Mouse (Mus musculus): ENCODE measurements around the gene Ano6. TPM values are rescaled to one million over a fixed set of nuclear protein-coding genes. Genes with fewer than 3 reads are reported as not detected.

Gene Ano6
- polyA plus RNA-seq, 1 experiment from 2014 or later, result 29.7 TPM

DNA sequence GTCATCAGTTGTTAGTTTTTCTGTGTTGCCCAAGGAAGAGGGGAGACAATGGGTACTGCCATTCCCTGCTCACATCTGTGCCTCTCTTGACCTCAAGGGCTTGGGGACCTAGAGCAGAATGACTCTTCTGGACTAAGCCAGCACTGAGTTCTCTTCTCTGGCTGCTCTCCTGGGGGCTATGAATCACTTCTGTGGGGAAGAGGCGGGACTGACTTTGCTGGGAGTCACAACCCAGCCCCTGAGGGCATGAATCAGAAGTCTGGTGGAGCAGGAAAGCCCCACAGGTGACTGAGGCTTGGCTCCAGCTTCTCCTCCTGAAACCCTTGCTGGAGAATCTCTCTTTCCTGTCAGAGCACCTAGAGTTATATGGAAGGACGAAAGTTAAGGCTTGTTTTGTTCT, 12.1 kb downstream of the Ano6 start:
- Histone ChIP-seq H3K9me3 (no peaks in the 10 kb centered on the region), H3K9ac (no peak overlapping the region), H3K4me3 (no peak overlapping the region), H3K27ac (no peak overlapping the region), H3K4me1 (peaks cover 21% of the 10 kb centered on the region; the same call in 1 of the 2 replicates), H3K27me3 (replicated peaks) (no peaks in the 10 kb centered on the region), H3K4me2 (no peak overlapping the region), H3K36me3 (replicated peaks) (no peaks in the 10 kb centered on the region)
- WGBS, result 94% methylated on average over 2 of the region's 2 CpGs
- no peak for ATAC-seq (replicated peaks)

DNA sequence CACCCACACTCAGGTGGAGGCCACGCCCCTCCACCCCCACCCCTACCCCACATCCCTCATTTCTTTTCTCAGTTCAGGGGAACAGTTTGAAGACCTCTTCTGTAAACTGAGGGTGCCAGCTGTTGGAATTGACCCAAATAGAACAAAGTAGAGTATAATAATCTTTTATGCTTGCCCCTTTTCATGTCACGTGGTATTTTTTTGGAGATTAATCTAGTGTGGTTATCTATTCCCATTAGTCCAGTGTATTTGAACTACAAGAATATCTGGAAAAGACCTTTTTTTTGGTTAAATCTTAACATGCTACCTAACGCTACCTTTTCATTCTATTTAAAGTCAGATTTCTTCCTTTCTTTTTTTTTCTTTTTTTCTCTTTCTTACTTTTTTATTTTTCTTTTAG, 12.8 kb downstream of the Ano6 start:
- H3K36me3 ChIP-seq (replicated peaks), result no peaks in the 10 kb centered on the region
- ATAC-seq (replicated peaks), result no peak
- H3K4me2 ChIP-seq, result no peak overlapping the region
- H3K9ac ChIP-seq, result no peak overlapping the region
- H3K27ac ChIP-seq, result no peak overlapping the region
- H3K27me3 ChIP-seq (replicated peaks), result no peaks in the 10 kb centered on the region
- H3K4me3 ChIP-seq, result no peak overlapping the region
- H3K4me1 ChIP-seq, result peaks cover 21% of the 10 kb centered on the region; the same call in 1 of the 2 replicates
- no peaks in the 10 kb centered on the region for H3K9me3 ChIP-seq
- WGBS, result 81% methylated on average over 3 of the region's 3 CpGs

GRCm38 (mm10) chr15:95804255-95804654, 13.6 kb downstream of the Ano6 start:
- Histone ChIP-seq H3K9me3 (no peaks in the 10 kb centered on the region), H3K4me1 (peaks cover 21% of the 10 kb centered on the region; the same call in 1 of the 2 replicates), H3K9ac (no peak overlapping the region), H3K4me2 (no peak overlapping the region), H3K27ac (no peak overlapping the region), H3K36me3 (replicated peaks) (no peaks in the 10 kb centered on the region), H3K27me3 (replicated peaks) (no peaks in the 10 kb centered on the region), H3K4me3 (no peak overlapping the region)
- WGBS, result 44% methylated on average over 7 of the region's 7 CpGs
- no peak for ATAC-seq (replicated peaks)

DNA sequence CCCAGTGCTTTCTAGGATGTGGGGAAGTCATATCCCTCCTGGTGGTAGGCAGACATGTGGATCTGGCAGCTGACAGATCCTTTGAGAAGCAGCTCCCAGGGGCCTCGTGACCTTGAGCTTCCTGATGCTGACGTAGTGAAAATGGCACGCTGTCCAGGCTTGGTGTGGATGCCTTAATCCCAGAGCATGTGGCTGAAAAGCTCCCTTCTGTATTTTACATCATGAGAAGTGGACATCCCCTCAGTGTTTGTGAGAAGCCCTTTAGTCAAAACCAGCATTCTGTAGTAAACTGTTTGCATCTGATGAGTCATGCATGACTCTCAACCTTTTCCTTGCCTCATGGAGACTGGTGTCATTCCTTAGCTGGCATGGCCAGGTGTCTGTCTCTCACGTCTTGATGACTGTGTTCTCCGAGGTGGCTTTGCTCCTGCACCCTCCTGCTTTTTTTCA, 14.4 kb downstream of the Ano6 start:
- ATAC-seq (replicated peaks), result no peak
- Histone ChIP-seq H3K36me3 (replicated peaks) (no peaks in the 10 kb centered on the region), H3K9ac (no peak overlapping the region), H3K27me3 (replicated peaks) (no peaks in the 10 kb centered on the region), H3K27ac (no peak overlapping the region), H3K4me2 (no peak overlapping the region), H3K4me3 (no peak overlapping the region), H3K4me1 (peaks cover 21% of the 10 kb centered on the region; the same call in 1 of the 2 replicates), H3K9me3 (no peaks in the 10 kb centered on the region)
- 52% methylated on average over 5 of the region's 5 CpGs for WGBS

DNA sequence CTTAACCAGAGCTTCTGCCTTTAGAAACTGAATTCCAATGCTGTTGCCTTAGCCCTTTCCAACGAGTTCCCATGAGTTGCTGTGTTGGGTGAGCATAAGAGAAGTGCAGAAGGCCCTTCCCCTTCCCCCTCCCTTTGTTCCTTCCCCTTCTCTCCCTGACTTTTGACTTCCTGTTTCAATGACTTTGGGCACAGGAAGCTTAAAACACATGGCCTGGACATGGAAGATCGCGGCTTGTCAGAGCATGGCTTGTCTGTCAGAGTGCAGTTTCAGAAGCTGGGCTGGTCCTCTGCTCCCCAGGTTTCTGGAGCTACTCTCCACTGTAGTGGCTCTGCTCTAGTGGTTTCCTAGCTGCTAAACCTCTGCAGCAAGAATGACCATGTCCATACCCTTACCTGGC, 17.3 kb downstream of the Ano6 start:
- H3K9me3 ChIP-seq, result no peaks in the 10 kb centered on the region
- no peaks in the 10 kb centered on the region for H3K27me3 ChIP-seq (replicated peaks)
- 79% methylated on average over 3 of the region's 3 CpGs for WGBS
- H3K9ac ChIP-seq, result no peak overlapping the region
- no peak for ATAC-seq (replicated peaks)
- peaks cover 16% of the 10 kb centered on the region; the same call in 1 of the 2 replicates for H3K4me1 ChIP-seq
- no peak overlapping the region for H3K4me3 ChIP-seq
- no peaks in the 10 kb centered on the region for H3K36me3 ChIP-seq (replicated peaks)
- H3K4me2 ChIP-seq, result no peak overlapping the region
- no peak overlapping the region for H3K27ac ChIP-seq

GRCm38 (mm10) chr15:95810357-95810761, 19.7 kb downstream of the Ano6 start:
- H3K27me3 ChIP-seq (replicated peaks), result no peaks in the 10 kb centered on the region
- no peaks in the 10 kb centered on the region for H3K36me3 ChIP-seq (replicated peaks)
- 94% methylated on average over 4 of the region's 4 CpGs for WGBS
- no peak overlapping the region for H3K4me2 ChIP-seq
- H3K9ac ChIP-seq, result no peak overlapping the region
- no peak for ATAC-seq (replicated peaks)
- no peaks in the 10 kb centered on the region; the same call in 1 of the 2 replicates for H3K4me1 ChIP-seq
- H3K9me3 ChIP-seq, result no peaks in the 10 kb centered on the region
- no peak overlapping the region for H3K27ac ChIP-seq
- H3K4me3 ChIP-seq, result no peak overlapping the region

- Histone ChIP-seq H3K36me3 (replicated peaks) (no peaks in the 10 kb centered on the region), H3K4me1 (peaks cover 7% of the 10 kb centered on the region), H3K4me3 (no peak overlapping the region), H3K27me3 (replicated peaks) (no peaks in the 10 kb centered on the region), H3K9me3 (no peaks in the 10 kb centered on the region), H3K9ac (no peak overlapping the region), H3K27ac (no peak overlapping the region), H3K4me2 (no peak overlapping the region)
- 96% methylated on average over 8 of the region's 8 CpGs for WGBS
- no peak for ATAC-seq (replicated peaks)
Measured at GRCm38 (mm10) chr15:95812821-95813571, 22.4 kb downstream of the Ano6 start.

- H3K27ac ChIP-seq, result peak overlapping the region; percentile 36; the same call in 1 of the 2 replicates
- WGBS, result 71% methylated on average over 3 of the region's 3 CpGs
- H3K27me3 ChIP-seq (replicated peaks), result no peaks in the 10 kb centered on the region
- no peak for ATAC-seq (replicated peaks)
- no peaks in the 10 kb centered on the region for H3K36me3 ChIP-seq (replicated peaks)
- H3K4me3 ChIP-seq, result no peak overlapping the region
- no peak overlapping the region for H3K4me2 ChIP-seq
- H3K4me1 ChIP-seq, result peaks cover 9% of the 10 kb centered on the region
- no peak overlapping the region for H3K9ac ChIP-seq
- no peaks in the 10 kb centered on the region for H3K9me3 ChIP-seq
Measured at GRCm38 (mm10) chr15:95817501-95817900, 26.9 kb downstream of the Ano6 start.

DNA sequence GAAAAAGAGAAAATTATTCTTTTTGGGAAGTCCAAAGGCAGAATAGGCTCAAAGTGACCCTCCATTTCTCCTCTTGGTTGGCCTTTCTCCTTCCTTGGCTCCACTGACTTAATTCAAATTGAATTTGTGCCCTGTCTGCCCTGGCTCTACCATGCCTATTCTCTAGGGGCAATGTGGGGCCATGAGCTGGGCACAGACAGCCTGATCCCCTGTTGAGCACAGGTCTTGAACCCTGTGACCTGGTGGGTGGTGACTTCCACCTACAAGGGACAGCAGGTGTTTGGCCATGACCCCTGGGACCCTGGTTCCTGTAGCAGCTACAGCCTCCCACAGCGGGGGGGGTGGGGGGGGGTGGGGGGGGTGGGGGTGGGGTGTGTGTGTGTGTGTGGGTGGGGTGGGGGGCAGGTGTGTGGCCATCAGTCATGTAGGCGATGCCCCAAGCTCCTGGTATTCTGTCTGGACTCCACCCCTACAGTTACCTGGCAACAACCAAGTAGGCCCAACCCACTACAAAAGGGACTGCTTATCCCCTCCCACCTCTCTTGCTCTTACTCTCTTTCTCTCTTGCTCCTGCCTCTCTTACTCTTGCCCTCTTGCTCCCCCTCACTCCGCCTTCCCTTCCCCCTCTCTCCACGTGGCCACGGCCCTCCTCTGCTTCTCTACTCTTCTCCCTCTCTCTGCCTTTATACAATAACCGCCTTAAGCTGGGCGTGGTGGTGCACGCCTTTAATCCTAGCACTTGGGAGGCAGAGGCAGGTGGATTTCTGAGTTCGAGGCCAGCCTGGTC, 28.8 kb downstream of the Ano6 start:
- Histone ChIP-seq H3K9ac (no peak overlapping the region), H3K27ac (no peak overlapping the region), H3K9me3 (no peaks in the 10 kb centered on the region), H3K36me3 (replicated peaks) (no peaks in the 10 kb centered on the region), H3K4me3 (no peak overlapping the region), H3K27me3 (replicated peaks) (no peaks in the 10 kb centered on the region), H3K4me2 (no peak overlapping the region), H3K4me1 (peaks cover 9% of the 10 kb centered on the region)
- no peak for ATAC-seq (replicated peaks)
- 90% methylated on average over 9 of the region's 9 CpGs for WGBS

DNA sequence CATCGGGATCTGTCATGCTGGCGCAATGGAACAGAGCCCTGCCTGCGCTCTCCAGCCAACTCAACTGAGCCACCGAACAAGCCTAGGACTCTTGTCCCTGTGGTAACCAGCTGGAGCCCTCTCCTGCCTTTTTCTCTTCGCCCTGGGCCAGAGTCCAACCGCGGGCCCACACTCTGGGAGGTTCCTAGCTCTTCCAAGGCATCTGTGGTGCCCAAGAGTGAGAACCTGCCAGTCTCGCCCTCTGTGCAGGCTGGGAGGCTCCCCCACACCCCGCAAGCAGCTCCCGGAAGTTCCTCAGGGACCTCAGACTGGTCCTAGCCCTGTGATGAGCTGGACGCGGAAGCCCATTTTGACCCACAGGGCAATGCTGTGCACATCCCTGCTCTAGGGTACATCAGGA, 29.5 kb downstream of the Ano6 start:
- Histone ChIP-seq H3K27ac (no peak overlapping the region), H3K9me3 (no peaks in the 10 kb centered on the region), H3K36me3 (replicated peaks) (no peaks in the 10 kb centered on the region), H3K4me2 (no peak overlapping the region), H3K4me1 (peaks cover 9% of the 10 kb centered on the region), H3K4me3 (no peak overlapping the region), H3K27me3 (replicated peaks) (no peaks in the 10 kb centered on the region), H3K9ac (no peak overlapping the region)
- no peak for ATAC-seq (replicated peaks)
- WGBS, result 89% methylated on average over 12 of the region's 12 CpGs

GRCm38 (mm10) chr15:95820678-95821077, 30.0 kb downstream of the Ano6 start:
- H3K4me3 ChIP-seq, result no peak overlapping the region
- ATAC-seq (replicated peaks), result no peak
- 90% methylated on average over 9 of the region's 9 CpGs for WGBS
- no peak overlapping the region for H3K4me2 ChIP-seq
- H3K36me3 ChIP-seq (replicated peaks), result no peaks in the 10 kb centered on the region
- no peaks in the 10 kb centered on the region for H3K27me3 ChIP-seq (replicated peaks)
- H3K4me1 ChIP-seq, result peaks cover 9% of the 10 kb centered on the region
- no peaks in the 10 kb centered on the region for H3K9me3 ChIP-seq
- no peak overlapping the region for H3K27ac ChIP-seq
- no peak overlapping the region for H3K9ac ChIP-seq

DNA sequence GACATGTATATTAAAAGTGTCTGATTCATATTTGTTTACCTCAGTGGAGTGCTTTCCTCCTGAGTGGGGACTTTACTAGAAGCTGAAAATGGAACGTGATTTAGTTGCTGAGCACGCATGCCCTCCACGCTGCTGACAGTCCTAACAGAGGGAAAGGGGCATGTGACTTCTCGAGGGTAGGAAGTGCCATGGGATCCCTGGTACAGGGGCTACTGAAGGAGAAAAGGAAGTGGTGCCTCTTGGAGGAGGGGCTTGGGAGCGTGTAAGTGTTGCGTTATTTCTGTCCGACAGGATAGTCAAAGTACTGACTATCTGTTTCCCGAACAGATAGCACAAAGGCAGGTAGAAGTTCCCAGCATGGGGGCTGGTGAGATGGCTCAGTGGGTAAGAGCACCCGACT, 31.5 kb downstream of the Ano6 start:
- H3K4me3 ChIP-seq, result no peak overlapping the region
- H3K4me2 ChIP-seq, result no peak overlapping the region
- H3K36me3 ChIP-seq (replicated peaks), result no peaks in the 10 kb centered on the region
- H3K9me3 ChIP-seq, result no peaks in the 10 kb centered on the region
- WGBS, result 96% methylated on average over 9 of the region's 9 CpGs
- H3K27ac ChIP-seq, result no peak overlapping the region
- ATAC-seq (replicated peaks), result no peak
- peaks cover 12% of the 10 kb centered on the region for H3K4me1 ChIP-seq
- no peaks in the 10 kb centered on the region for H3K27me3 ChIP-seq (replicated peaks)
- no peak overlapping the region for H3K9ac ChIP-seq

Measured in midbrain, embryonic 15.5 days (tissue).